Mouse (Mus musculus) erythroblast, embryonic 14.5 days (primary cell): Measurements from ENCODE around the gene Map4k4.

Source experiments
- GATA1 ChIP-seq: IDR thresholded peaks from 2 replicates; pipeline ENCODE4 v1.6.1; 2012; ENCODE audit warnings: low read length, inconsistent platforms, mixed read lengths
- TAL1 ChIP-seq: IDR thresholded peaks from 3 replicates; pipeline ENCODE4 v1.6.1; 2012; ENCODE audit warnings: low read length, inconsistent platforms, mixed read lengths

DNA sequence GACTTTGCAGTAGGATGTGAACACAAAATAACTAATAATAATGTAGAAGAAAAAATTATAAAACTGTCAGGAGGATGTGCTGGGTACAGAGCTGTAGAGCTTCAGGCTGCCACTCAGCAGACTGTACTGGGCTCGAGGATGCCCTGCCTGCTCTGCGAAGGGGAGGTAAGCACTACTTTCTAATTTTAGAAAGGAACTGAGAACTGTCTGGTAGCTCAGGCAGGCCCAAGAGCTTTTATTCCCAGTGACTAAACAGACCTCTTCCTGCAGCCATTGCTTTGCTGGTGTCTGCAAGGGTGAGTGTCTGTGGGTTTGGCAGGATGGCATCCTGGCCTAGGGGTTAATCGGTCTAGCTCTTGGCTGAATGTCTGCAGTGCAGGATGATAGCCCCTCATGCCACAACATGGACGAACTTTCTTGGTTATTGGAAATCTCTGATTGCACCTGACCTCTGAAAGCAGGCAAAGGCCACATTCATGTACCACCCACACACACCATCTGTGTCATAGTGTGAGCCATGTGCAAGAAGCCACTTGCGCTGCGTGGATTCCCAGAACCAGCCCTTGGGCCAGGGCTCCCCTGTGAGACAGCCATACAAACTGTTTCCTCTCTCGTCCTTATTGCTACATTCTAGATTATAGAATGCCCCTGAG is 43.8 kb upstream of the Map4k4 start:
- no peak for TF ChIP-seq TAL1
- no peak for TF ChIP-seq GATA1
